Mouse (Mus musculus): ENCODE data around the gene Pglyrp1. TPM values are rescaled to one million over a fixed set of nuclear protein-coding genes. Genes with fewer than 3 reads are reported as not detected.
"Not testable (repeated sequence)": the region's sequence is repeated elsewhere in the genome, so short reads cannot be mapped to it uniquely, and the experiment has no call there.

Pglyrp1 gene
- polyA plus RNA-seq (2017; shearing (Covaris generic)), result 100 to 1,000 TPM; 246 to 259 TPM

GRCm38 (mm10) chr7:18871031-18871430, at the start of gene Pglyrp1:
Gene Pglyrp1, plus strand, starts transcription at chr7:18871331.
- not testable (repeated sequence) for ATAC-seq

GRCm38 (mm10) chr7:18821507-18821906, 49.6 kb upstream of the Pglyrp1 start, which contains the start of gene Psg17:
Gene Psg17, minus strand, starts transcription at chr7:18821607.
- ATAC-seq, result no peak

- no peak for ATAC-seq
Measured at GRCm38 (mm10) chr7:18827792-18828546, 43.2 kb upstream of the Pglyrp1 start.

GRCm38 (mm10) chr7:18828592-18828991, 42.5 kb upstream of the Pglyrp1 start:
- ATAC-seq, result peak; percentile 45

- no peak for ATAC-seq
Measured at GRCm38 (mm10) chr7:18829545-18829944, 41.6 kb upstream of the Pglyrp1 start.

- no peak for ATAC-seq
Measured at GRCm38 (mm10) chr7:18832298-18832697, 38.8 kb upstream of the Pglyrp1 start.

- ATAC-seq, result no peak
Measured at GRCm38 (mm10) chr7:18839865-18840264, 31.3 kb upstream of the Pglyrp1 start, which contains the start of gene Mill2. Gene Mill2, plus strand, starts transcription at chr7:18839966.

GRCm38 (mm10) chr7:18840386-18841173, 30.6 kb upstream of the Pglyrp1 start:
- peak; percentile 91 for ATAC-seq

GRCm38 (mm10) chr7:18841174-18841567, 30.0 kb upstream of the Pglyrp1 start:
- no peak for ATAC-seq

GRCm38 (mm10) chr7:18844811-18845210, 26.3 kb upstream of the Pglyrp1 start:
- ATAC-seq, result no peak

- no peak for ATAC-seq
Measured at GRCm38 (mm10) chr7:18848395-18848794, 22.7 kb upstream of the Pglyrp1 start.

GRCm38 (mm10) chr7:18858310-18858916, 12.7 kb upstream of the Pglyrp1 start:
- ATAC-seq, result no peak

GRCm38 (mm10) chr7:18862801-18863200, 8.3 kb upstream of the Pglyrp1 start:
- ATAC-seq, result no peak

- no peak for ATAC-seq
Measured at GRCm38 (mm10) chr7:18868491-18868890, 2.6 kb upstream of the Pglyrp1 start.

- no peak for ATAC-seq
Measured at GRCm38 (mm10) chr7:18872014-18872802, 1.1 kb downstream of the Pglyrp1 start.

- no peak for ATAC-seq
Measured at GRCm38 (mm10) chr7:18872816-18873215, 1.7 kb downstream of the Pglyrp1 start.

- peak; percentile 99 for ATAC-seq
Measured at GRCm38 (mm10) chr7:18873253-18873652, 2.1 kb downstream of the Pglyrp1 start.

GRCm38 (mm10) chr7:18875372-18875771, 4.2 kb downstream of the Pglyrp1 start:
- ATAC-seq, result no peak

GRCm38 (mm10) chr7:18878691-18879090, 7.6 kb downstream of the Pglyrp1 start:
- ATAC-seq, result no peak

- peak; percentile 90 for ATAC-seq
Measured at GRCm38 (mm10) chr7:18883991-18884744, 13.0 kb downstream of the Pglyrp1 start.

- ATAC-seq, result peak; percentile 10
Measured at GRCm38 (mm10) chr7:18884745-18885422, 13.8 kb downstream of the Pglyrp1 start.

Measured in CD4-positive, CD25-positive, alpha-beta regulatory T cell, adult 4 months (primary cell).